Mouse (Mus musculus): ENCODE results near the gene St6galnac3. TPM values are rescaled to one million over a fixed set of nuclear protein-coding genes. Genes with fewer than 3 reads are reported as not detected.

The St6galnac3 gene
- total RNA-seq, 4 experiments from 2014 or later: 0.92 to 2.0 (median 1.1) TPM

- no peak for DNase-seq (ENCODE audit: low spot score in 2 of 2)
These were observed 428.5 kb downstream of the St6galnac3 start for GRCm38 (mm10) chr3:153296375-153297068.

- no peak for DNase-seq (ENCODE audit: low spot score in 2 of 2)
These were observed 432.1 kb downstream of the St6galnac3 start for GRCm38 (mm10) chr3:153292853-153293252.

GRCm38 (mm10) chr3:153292363-153292762 lies 432.6 kb downstream of the St6galnac3 start:
- DNase-seq (ENCODE audit: low spot score in 2 of 2): no peak

- DNase-seq (ENCODE audit: low spot score in 2 of 2): no peak
These were observed 433.4 kb downstream of the St6galnac3 start for GRCm38 (mm10) chr3:153291406-153292045.

- DNase-seq (ENCODE audit: low spot score in 2 of 2): no peak
These were observed 435.0 kb downstream of the St6galnac3 start for GRCm38 (mm10) chr3:153289971-153290370.

GRCm38 (mm10) chr3:153287564-153287963 lies 437.4 kb downstream of the St6galnac3 start:
- DNase-seq (ENCODE audit: low spot score in 2 of 2): no peak

- DNase-seq (ENCODE audit: low spot score in 2 of 2): no peak
These were observed 437.9 kb downstream of the St6galnac3 start for GRCm38 (mm10) chr3:153287081-153287480.

- DNase-seq (ENCODE audit: low spot score in 2 of 2): no peak
These were observed 442.7 kb downstream of the St6galnac3 start for GRCm38 (mm10) chr3:153282123-153282765.

- no peak for DNase-seq (ENCODE audit: low spot score in 2 of 2)
These were observed 446.7 kb downstream of the St6galnac3 start for GRCm38 (mm10) chr3:153278249-153278648.

GRCm38 (mm10) chr3:153277389-153277999 lies 447.5 kb downstream of the St6galnac3 start:
- DNase-seq (ENCODE audit: low spot score in 2 of 2): no peak

- no peak for DNase-seq (ENCODE audit: low spot score in 2 of 2)
These were observed 448.1 kb downstream of the St6galnac3 start for GRCm38 (mm10) chr3:153276830-153277388.

- no peak for DNase-seq (ENCODE audit: low spot score in 2 of 2)
These were observed 448.7 kb downstream of the St6galnac3 start for GRCm38 (mm10) chr3:153276101-153276829.

GRCm38 (mm10) chr3:153272241-153272640 lies 452.7 kb downstream of the St6galnac3 start:
- no peak for DNase-seq (ENCODE audit: low spot score in 2 of 2)

GRCm38 (mm10) chr3:153267397-153267796 lies 457.6 kb downstream of the St6galnac3 start:
- no peak for DNase-seq (ENCODE audit: low spot score in 2 of 2)

- no peak for DNase-seq (ENCODE audit: low spot score in 2 of 2)
These were observed 463.0 kb downstream of the St6galnac3 start for GRCm38 (mm10) chr3:153261985-153262384.

- DNase-seq (ENCODE audit: low spot score in 2 of 2): no peak
These were observed 464.6 kb downstream of the St6galnac3 start for GRCm38 (mm10) chr3:153260225-153260933.

GRCm38 (mm10) chr3:153255910-153256309 lies 469.1 kb downstream of the St6galnac3 start:
- DNase-seq (ENCODE audit: low spot score in 2 of 2): no peak

- DNase-seq (ENCODE audit: low spot score in 2 of 2): no peak
These were observed 473.3 kb downstream of the St6galnac3 start for GRCm38 (mm10) chr3:153251653-153252052.

- DNase-seq (ENCODE audit: low spot score in 2 of 2): peak; percentile 7 to 11
These were observed 474.2 kb downstream of the St6galnac3 start for GRCm38 (mm10) chr3:153250598-153251257.

GRCm38 (mm10) chr3:153248866-153249265 lies 476.1 kb downstream of the St6galnac3 start:
- no peak for DNase-seq (ENCODE audit: low spot score in 2 of 2)

Measured in gastrocnemius, adult 8-10 months (tissue).